Mouse (Mus musculus): ENCODE measurements around the gene Gm20388.

DNA sequence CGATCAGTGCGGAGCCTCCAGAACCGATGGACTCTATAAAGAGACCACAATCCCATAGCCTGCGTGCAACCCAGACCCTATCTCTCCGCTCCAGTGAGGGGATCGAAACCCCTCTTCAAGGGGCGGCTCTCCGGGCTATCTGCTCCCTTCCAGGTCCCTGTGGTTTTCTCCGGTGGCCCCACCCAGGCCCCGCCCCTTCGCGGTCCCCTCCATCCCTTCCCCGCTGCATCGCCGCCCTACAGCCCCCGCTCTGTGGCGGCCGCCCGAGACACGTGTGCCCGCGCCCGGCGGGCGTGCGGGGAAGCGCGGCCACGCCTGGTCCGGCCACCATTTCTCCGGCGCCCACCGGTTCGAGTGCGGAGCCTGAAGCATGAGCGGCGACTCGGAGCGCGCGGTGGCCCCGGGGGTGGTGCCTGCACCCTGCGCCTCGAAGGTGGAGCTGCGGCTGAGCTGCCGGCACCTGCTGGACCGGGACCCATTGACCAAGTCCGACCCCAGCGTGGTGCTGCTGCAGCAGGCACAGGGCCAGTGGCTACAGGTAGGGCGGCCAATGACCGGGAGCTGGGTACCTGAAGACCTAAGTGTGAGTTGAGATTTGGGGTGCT lies 3206.6 kb downstream of the Gm20388 start, which contains the start of gene Cpne7:
- TF ChIP-seq CTCF (IDR thresholded peaks at IDR 0.05; ENCODE audit: borderline replicate concordance, insufficient read depth, low read depth, low read length) (no peak), POLR2A (IDR thresholded peaks at IDR 0.05; ENCODE audit: borderline replicate concordance, insufficient read depth, low read length) (no peak)
